Mouse (Mus musculus): ENCODE measurements around the gene P3h3.

The P3h3 gene

GRCm38 (mm10) chr6:124865766-124866362 lies 8.3 kb upstream of the P3h3 start:
- no peak for DNase-seq (ENCODE audit: low spot score in 2 of 2)

GRCm38 (mm10) chr6:124863658-124864298 lies 6.2 kb upstream of the P3h3 start, which contains the start of gene Gpr162:
Gene Gpr162, minus strand, starts transcription at chr6:124863983.
- peak in 1 of 2 experiments; percentile 45 for DNase-seq (ENCODE audit: low spot score in 2 of 2)

- no peak for DNase-seq (ENCODE audit: low spot score in 2 of 2)
These were observed 5.6 kb upstream of the P3h3 start for GRCm38 (mm10) chr6:124863125-124863657.

- no peak for DNase-seq (ENCODE audit: low spot score in 2 of 2)
These were observed 5.0 kb upstream of the P3h3 start for GRCm38 (mm10) chr6:124862406-124863124.

- DNase-seq (ENCODE audit: low spot score in 2 of 2): no peak
These were observed 4.2 kb upstream of the P3h3 start for GRCm38 (mm10) chr6:124861802-124862201.

GRCm38 (mm10) chr6:124861266-124861665 lies 3.7 kb upstream of the P3h3 start:
- DNase-seq (ENCODE audit: low spot score in 2 of 2): no peak

GRCm38 (mm10) chr6:124860511-124860910 lies 3.0 kb upstream of the P3h3 start:
- no peak for DNase-seq (ENCODE audit: low spot score in 2 of 2)

GRCm38 (mm10) chr6:124859725-124860124 lies 2.2 kb upstream of the P3h3 start:
- peak; percentile 69 to 88 for DNase-seq (ENCODE audit: low spot score in 2 of 2)

- no peak for DNase-seq (ENCODE audit: low spot score in 2 of 2)
These were observed 1.2 kb upstream of the P3h3 start for GRCm38 (mm10) chr6:124858561-124859318.

- no peak for DNase-seq (ENCODE audit: low spot score in 2 of 2)
These were observed 433 bp upstream of the P3h3 start for GRCm38 (mm10) chr6:124857840-124858530.

- DNase-seq (ENCODE audit: low spot score in 2 of 2): no peak
These were observed 1.2 kb downstream of the P3h3 start for GRCm38 (mm10) chr6:124856321-124856720.

- DNase-seq (ENCODE audit: low spot score in 2 of 2): no peak
These were observed 2.9 kb downstream of the P3h3 start for GRCm38 (mm10) chr6:124854647-124855046.

- no peak for DNase-seq (ENCODE audit: low spot score in 2 of 2)
These were observed 7.0 kb downstream of the P3h3 start for GRCm38 (mm10) chr6:124850535-124850934.

GRCm38 (mm10) chr6:124847305-124847704 lies 10.2 kb downstream of the P3h3 start:
- DNase-seq (ENCODE audit: low spot score in 2 of 2): peak; percentile 87 to 92

- no peak for DNase-seq (ENCODE audit: low spot score in 2 of 2)
These were observed 17.0 kb downstream of the P3h3 start, which contains the start of gene Gnb3 for GRCm38 (mm10) chr6:124840241-124841167. Gene Gnb3, minus strand, starts transcription at chr6:124840275.

GRCm38 (mm10) chr6:124839805-124840204 lies 17.7 kb downstream of the P3h3 start:
- DNase-seq (ENCODE audit: low spot score in 2 of 2): no peak

GRCm38 (mm10) chr6:124836411-124836810 lies 21.1 kb downstream of the P3h3 start:
- no peak for DNase-seq (ENCODE audit: low spot score in 2 of 2)

GRCm38 (mm10) chr6:124835531-124835930 lies 22.0 kb downstream of the P3h3 start:
- DNase-seq (ENCODE audit: low spot score in 2 of 2): no peak

GRCm38 (mm10) chr6:124834512-124835081 lies 23.0 kb downstream of the P3h3 start:
- DNase-seq (ENCODE audit: low spot score in 2 of 2): no peak

GRCm38 (mm10) chr6:124831649-124832048 lies 25.9 kb downstream of the P3h3 start:
- DNase-seq (ENCODE audit: low spot score in 2 of 2): no peak

Data from spleen, postnatal 10 days (tissue).